Comparison of ENCODE assay signal across 15 mouse cellular contexts in genomic region chr7:116208880-116209279, GRCm38 (mm10).
"Had no signal": no experiment of that assay in that cellular context is flagged by ENCODE, and none has a peak within 500 bp of the region (broad histone marks: within the 10 kb centered on the region; RNA-seq: fewer than 3 reads in every experiment).

No protein-coding gene starts in this region.

- H3K9ac ChIP-seq: limb, embryonic 12.5 days; liver, embryonic 13.5 days; liver, postnatal 0 days; midbrain, embryonic 13.5 days had no signal

- H3K36me3 ChIP-seq: limb, embryonic 12.5 days; liver, embryonic 13.5 days; midbrain, embryonic 13.5 days had no signal

- H3K27me3 ChIP-seq: liver, embryonic 13.5 days; midbrain, embryonic 13.5 days had no signal

- ATAC-seq: liver, postnatal 0 days; midbrain, embryonic 13.5 days had no signal

- DNase-seq: kidney, adult 11 months; kidney, adult 9 months; kidney, postnatal 14 days; layer of hippocampus, adult 9-11 months; layer of hippocampus, postnatal 36 days; liver; liver, embryonic 13.5 days; liver, postnatal 0 days; right cerebral cortex, postnatal 4 days; spleen, adult 18-20 months; thymus, adult 18-20 months; thymus, postnatal 25 days had no signal

- H3K9me3 ChIP-seq: limb, embryonic 12.5 days; liver, embryonic 13.5 days; midbrain, embryonic 13.5 days had no signal

- H3K27ac ChIP-seq: limb, embryonic 12.5 days; liver, embryonic 13.5 days had no signal

- H3K4me3 ChIP-seq: limb, embryonic 12.5 days; liver, embryonic 13.5 days; midbrain, embryonic 13.5 days; myocyte had no signal

- H3K4me2 ChIP-seq: limb, embryonic 12.5 days; liver, embryonic 13.5 days; midbrain, embryonic 13.5 days had no signal
